Mouse (Mus musculus): ENCODE results near the gene Osmr.

Gene Osmr

GRCm38 (mm10) chr15:6874601-6875019, at the start of gene Osmr:
TSS of gene Osmr (minus strand) at chr15:6874969.
- DNase-seq = no peak

- DNase-seq = no peak
Observed at GRCm38 (mm10) chr15:6919406-6919805, 44.6 kb upstream of the Osmr start.

GRCm38 (mm10) chr15:6914163-6914562, 39.4 kb upstream of the Osmr start:
- DNase-seq = no peak

GRCm38 (mm10) chr15:6909669-6910068, 34.9 kb upstream of the Osmr start:
- DNase-seq = peak; percentile 72

GRCm38 (mm10) chr15:6909084-6909483, 34.3 kb upstream of the Osmr start:
- DNase-seq = no peak

- no peak for DNase-seq
Observed at GRCm38 (mm10) chr15:6908601-6909000, 33.8 kb upstream of the Osmr start.

- DNase-seq = no peak
Observed at GRCm38 (mm10) chr15:6906260-6907047, 31.7 kb upstream of the Osmr start.

- DNase-seq = no peak
Observed at GRCm38 (mm10) chr15:6905726-6906125, 31.0 kb upstream of the Osmr start.

GRCm38 (mm10) chr15:6903286-6903975, 28.7 kb upstream of the Osmr start:
- no peak for DNase-seq

GRCm38 (mm10) chr15:6901982-6902639, 27.3 kb upstream of the Osmr start:
- no peak for DNase-seq

- no peak for DNase-seq
Observed at GRCm38 (mm10) chr15:6901236-6901635, 26.5 kb upstream of the Osmr start.

GRCm38 (mm10) chr15:6884260-6884659, 9.5 kb upstream of the Osmr start:
- DNase-seq = no peak

- peak; percentile 43 for DNase-seq
Observed at GRCm38 (mm10) chr15:6883816-6884215, 9.0 kb upstream of the Osmr start.

- no peak for DNase-seq
Observed at GRCm38 (mm10) chr15:6883091-6883490, 8.3 kb upstream of the Osmr start.

- no peak for DNase-seq
Observed at GRCm38 (mm10) chr15:6882180-6882579, 7.4 kb upstream of the Osmr start.

- DNase-seq = no peak
Observed at GRCm38 (mm10) chr15:6881211-6881610, 6.4 kb upstream of the Osmr start.

- DNase-seq = no peak
Observed at GRCm38 (mm10) chr15:6873807-6874600, 765 bp downstream of the Osmr start.

- DNase-seq = no peak
Observed at GRCm38 (mm10) chr15:6873154-6873806, 1.5 kb downstream of the Osmr start.

GRCm38 (mm10) chr15:6871621-6872359, 3.0 kb downstream of the Osmr start:
- no peak for DNase-seq

- DNase-seq = no peak
Observed at GRCm38 (mm10) chr15:6866888-6867287, 7.9 kb downstream of the Osmr start.

- no peak for DNase-seq
Observed at GRCm38 (mm10) chr15:6862125-6862524, 12.6 kb downstream of the Osmr start.

GRCm38 (mm10) chr15:6861617-6862016, 13.2 kb downstream of the Osmr start:
- DNase-seq = no peak
